Mouse (Mus musculus) intestine, embryonic 15.5 days (tissue): ENCODE measurements around the gene Oas1h. TPM values are rescaled to one million over a fixed set of nuclear protein-coding genes. Genes with fewer than 3 reads are reported as not detected.
"Not testable (repeated sequence)": the region's sequence is repeated elsewhere in the genome, so short reads cannot be mapped to it uniquely, and the experiment has no call there.

Experiments used
- ATAC-seq: fragments of 200-750 bp; cut with Nextera tagmentation; 2 replicates; pipeline ENCODE4 v1.8.0; 2017; ENCODE audit warnings: moderate TSS enrichment, moderate library complexity
- H3K27ac ChIP-seq: fragments of 300-500 bp; sonication (generic); 2 replicates; pipeline ENCODE4 v1.5.1; 2015; ENCODE audit warnings: mild to moderate bottlenecking, inconsistent platforms
- H3K27me3 ChIP-seq: fragments of 300-500 bp; sonication (generic); replicated peaks from 2 replicates; pipeline ENCODE4 v1.6.1; 2015; ENCODE audit warnings: inconsistent platforms
- H3K36me3 ChIP-seq: fragments of 300-500 bp; sonication (generic); 2 replicates; pipeline ENCODE4 v1.6.1; 2015; ENCODE audit warnings: inconsistent platforms
- H3K4me1 ChIP-seq: fragments of 300-500 bp; sonication (generic); replicated peaks from 2 replicates; pipeline ENCODE4 v1.6.1; 2015; ENCODE audit warnings: inconsistent platforms
- H3K4me2 ChIP-seq: fragments of 300-500 bp; sonication (generic); replicated peaks from 2 replicates; pipeline ENCODE4 v1.6.1; 2015; ENCODE audit warnings: mild to moderate bottlenecking, inconsistent platforms
- H3K4me3 ChIP-seq: fragments of 300-500 bp; sonication (generic); replicated peaks from 2 replicates; pipeline ENCODE4 v1.5.1; 2015; ENCODE audit warnings: inconsistent platforms
- H3K9ac ChIP-seq: fragments of 300-500 bp; sonication (generic); 2 replicates; pipeline ENCODE4 v1.6.1; 2015; ENCODE audit warnings: inconsistent platforms
- H3K9me3 ChIP-seq: fragments of 300-500 bp; sonication (generic); 2 replicates; pipeline ENCODE4 v1.6.1; 2016; ENCODE audit warnings: inconsistent platforms
- WGBS: fragments of 180-500 bp; shearing (Covaris S2); methylation state at CpG from one replicate; pipeline ENCODE4 v1.1.7; 2015; 5-methylcytosine and 5-hydroxymethylcytosine counted together
- polyA plus RNA-seq: library from polyadenylated mRNA; unstranded; fragments of >200 nt; fragmentation: Nextera tagmentation; extraction: Ambion mirVana; gene quantifications from 2 replicates; pipeline ENCODE4 v1.2.1, GENCODE M21; 2015

Gene Oas1h
- polyA plus RNA-seq, 1 experiment from 2014 or later: not detected

GRCm38 (mm10) chr5:120908196-120908920 lies 47.1 kb downstream of the Oas1h start:
- H3K36me3 ChIP-seq: no peaks in the 10 kb centered on the region
- no peak overlapping the region for H3K4me2 ChIP-seq
- no peak overlapping the region for H3K4me3 ChIP-seq
- H3K9me3 ChIP-seq: no peaks in the 10 kb centered on the region
- ATAC-seq: no peak
- H3K9ac ChIP-seq: no peak overlapping the region
- no peak overlapping the region for H3K27ac ChIP-seq
- WGBS: 56% methylated on average over 7 of the region's 7 CpGs
- no peaks in the 10 kb centered on the region for H3K4me1 ChIP-seq
- no peaks in the 10 kb centered on the region for H3K27me3 ChIP-seq

GRCm38 (mm10) chr5:120914204-120914603 lies 53.0 kb downstream of the Oas1h start, which contains the start of gene Oas1d:
Gene Oas1d (plus strand): TSS chr5:120914536.
- H3K4me3 ChIP-seq, H3K27me3 ChIP-seq, H3K9me3 ChIP-seq, H3K27ac ChIP-seq, H3K36me3 ChIP-seq, ATAC-seq, H3K4me2 ChIP-seq, H3K9ac ChIP-seq, H3K4me1 ChIP-seq: not testable (repeated sequence)
- WGBS: 52% methylated on average over 8 of the region's 8 CpGs

- H3K4me2 ChIP-seq, H3K27me3 ChIP-seq, H3K36me3 ChIP-seq, H3K9ac ChIP-seq, H3K27ac ChIP-seq, H3K4me3 ChIP-seq, H3K9me3 ChIP-seq, H3K4me1 ChIP-seq, ATAC-seq: not testable (repeated sequence)
- WGBS: 73% methylated on average over 2 of the region's 2 CpGs
Measured at GRCm38 (mm10) chr5:120919156-120919935, 58.1 kb downstream of the Oas1h start.

- Histone ChIP-seq H3K27me3 (no peaks in the 10 kb centered on the region), H3K9ac (no peak overlapping the region), H3K9me3 (no peaks in the 10 kb centered on the region), H3K4me1 (0 out of 2 replicates have a peak, but pooled peaks cover 2% of the 10 kb centered on the region), H3K36me3 (no peaks in the 10 kb centered on the region), H3K27ac (no peak overlapping the region), H3K4me3 (no peak overlapping the region), H3K4me2 (no peak overlapping the region)
- WGBS: 82% methylated on average over 3 of the region's 3 CpGs
- no peak for ATAC-seq
Measured at GRCm38 (mm10) chr5:120920296-120920695, 59.1 kb downstream of the Oas1h start.

Other genes with a start within 250 kb of the Oas1h start
- 10.6 and 11.4 TPM in 2 replicates for gene Rita1, start 248.8 kb upstream of the Oas1h start, polyA plus RNA-seq
- gene Ddx54, start 248.7 kb upstream of the Oas1h start, polyA plus RNA-seq: 47.5 and 49.3 TPM in 2 replicates
- gene Cfap73, start 227.2 kb upstream of the Oas1h start, polyA plus RNA-seq: not detected in 2 replicates
- 0.49 and 1.0 TPM in 2 replicates for gene Rasal1, start 212.6 kb upstream of the Oas1h start, polyA plus RNA-seq
- gene Dtx1, start 149.5 kb upstream of the Oas1h start, polyA plus RNA-seq: 4.1 and 4.3 TPM in 2 replicates
- gene Oas2, start 111.6 kb upstream of the Oas1h start, polyA plus RNA-seq: 0.54 and 0.60 TPM in 2 replicates
- gene Oas3, start 83.8 kb upstream of the Oas1h start, polyA plus RNA-seq: 0.20 TPM in 2 replicates
- not detected in 2 replicates for gene Oas1e, start 65.9 kb upstream of the Oas1h start, polyA plus RNA-seq
- 0.67 and 0.71 TPM in 2 replicates for gene Oas1c, start 48.9 kb upstream of the Oas1h start, polyA plus RNA-seq
- gene Oas1f, start 14.1 kb upstream of the Oas1h start, polyA plus RNA-seq: not detected in 2 replicates
- gene Oas1g, start 26.2 kb downstream of the Oas1h start, polyA plus RNA-seq: 2.0 TPM in 2 replicates
- 6.4 and 9.5 TPM in 2 replicates for gene Oas1a, start 46.1 kb downstream of the Oas1h start, polyA plus RNA-seq
- not detected in 2 replicates for gene Oas1d, start 53.1 kb downstream of the Oas1h start, polyA plus RNA-seq
- 0.20 and 0.30 TPM in 2 replicates for gene Rph3a, start 148.7 kb downstream of the Oas1h start, polyA plus RNA-seq